Mouse (Mus musculus): ENCODE data around the gene Znhit1. TPM values are rescaled to one million over a fixed set of nuclear protein-coding genes. Genes with fewer than 3 reads are reported as not detected.
A peak's percentile ranks its signal among the peaks of the same experiment; 100 is the strongest.

Znhit1 gene
- polyA plus RNA-seq, 1 experiment from 2014 or later = 113 TPM

GRCm38 (mm10) chr5:137015913-137016312, 28.1 kb upstream of the Znhit1 start:
- no peak for DNase-seq (ENCODE audit: low spot score)
- H3K27ac ChIP-seq = no peak overlapping the region
- 0 out of 2 replicates have a peak, but pooled peaks cover 2% of the 10 kb centered on the region for H3K9me3 ChIP-seq
- 86% methylated on average over 3 of the region's 3 CpGs for WGBS
- H3K27me3 ChIP-seq (ENCODE audit: insufficient read depth, poor library complexity, severe bottlenecking) = no peaks in the 10 kb centered on the region
- H3K36me3 ChIP-seq = no peaks in the 10 kb centered on the region
- H3K4me3 ChIP-seq = no peak overlapping the region
- no peaks in the 10 kb centered on the region for H3K4me1 ChIP-seq (replicated peaks)

GRCm38 (mm10) chr5:137012401-137012950, 24.7 kb upstream of the Znhit1 start:
- Histone ChIP-seq H3K4me1 (replicated peaks) (no peaks in the 10 kb centered on the region), H3K27me3 (ENCODE audit: insufficient read depth, poor library complexity, severe bottlenecking) (peaks cover 5% of the 10 kb centered on the region; the same call in 1 of the 2 replicates), H3K36me3 (no peaks in the 10 kb centered on the region), H3K4me3 (no peak overlapping the region), H3K27ac (no peak overlapping the region), H3K9me3 (0 out of 2 replicates have a peak, but pooled peaks cover 2% of the 10 kb centered on the region)
- WGBS = 80% methylated on average over 15 of the region's 15 CpGs
- DNase-seq (ENCODE audit: low spot score) = no peak

- Histone ChIP-seq H3K27me3 (ENCODE audit: insufficient read depth, poor library complexity, severe bottlenecking) (peaks cover 5% of the 10 kb centered on the region; the same call in 1 of the 2 replicates), H3K4me1 (replicated peaks) (no peaks in the 10 kb centered on the region), H3K27ac (no peak overlapping the region), H3K4me3 (no peak overlapping the region), H3K36me3 (no peaks in the 10 kb centered on the region), H3K9me3 (0 out of 2 replicates have a peak, but pooled peaks cover 2% of the 10 kb centered on the region)
- peak; percentile 64 for DNase-seq (ENCODE audit: low spot score)
- 35% methylated on average over 3 of the region's 3 CpGs for WGBS
Measured at GRCm38 (mm10) chr5:137009988-137010387, 22.2 kb upstream of the Znhit1 start.

- no peak for DNase-seq (ENCODE audit: low spot score)
- H3K4me3 ChIP-seq = no peak overlapping the region
- H3K4me1 ChIP-seq (replicated peaks) = no peaks in the 10 kb centered on the region
- peaks cover 5% of the 10 kb centered on the region; the same call in 1 of the 2 replicates for H3K27me3 ChIP-seq (ENCODE audit: insufficient read depth, poor library complexity, severe bottlenecking)
- 67% methylated on average over 8 of the region's 8 CpGs for WGBS
- no peaks in the 10 kb centered on the region for H3K9me3 ChIP-seq
- no peaks in the 10 kb centered on the region for H3K36me3 ChIP-seq
- H3K27ac ChIP-seq = no peak overlapping the region
Measured at GRCm38 (mm10) chr5:137007276-137007675, 19.5 kb upstream of the Znhit1 start.

GRCm38 (mm10) chr5:137000612-137001011, 12.8 kb upstream of the Znhit1 start:
- Histone ChIP-seq H3K27ac (no peak overlapping the region), H3K4me1 (replicated peaks) (peaks cover 17% of the 10 kb centered on the region), H3K4me3 (no peak overlapping the region), H3K9me3 (no peaks in the 10 kb centered on the region), H3K27me3 (ENCODE audit: insufficient read depth, poor library complexity, severe bottlenecking) (no peaks in the 10 kb centered on the region), H3K36me3 (peaks cover 12% of the 10 kb centered on the region)
- WGBS = 77% methylated on average over 2 of the region's 2 CpGs
- peak; percentile 37 for DNase-seq (ENCODE audit: low spot score)

- no peak for DNase-seq (ENCODE audit: low spot score)
- Histone ChIP-seq H3K36me3 (peaks cover 23% of the 10 kb centered on the region), H3K9me3 (no peaks in the 10 kb centered on the region), H3K27ac (no peak overlapping the region), H3K4me3 (no peak overlapping the region), H3K4me1 (replicated peaks) (peaks cover 17% of the 10 kb centered on the region), H3K27me3 (ENCODE audit: insufficient read depth, poor library complexity, severe bottlenecking) (no peaks in the 10 kb centered on the region)
- WGBS = 68% methylated on average over 5 of the region's 5 CpGs
Measured at GRCm38 (mm10) chr5:136999449-136999848, 11.6 kb upstream of the Znhit1 start.

GRCm38 (mm10) chr5:136989801-136990200, 2.0 kb upstream of the Znhit1 start:
- 90% methylated on average over 6 of the region's 6 CpGs for WGBS
- no peak overlapping the region for H3K4me3 ChIP-seq
- peaks cover 65% of the 10 kb centered on the region for H3K36me3 ChIP-seq
- no peak overlapping the region for H3K27ac ChIP-seq
- H3K27me3 ChIP-seq (ENCODE audit: insufficient read depth, poor library complexity, severe bottlenecking) = no peaks in the 10 kb centered on the region
- peaks cover 25% of the 10 kb centered on the region for H3K4me1 ChIP-seq (replicated peaks)
- H3K9me3 ChIP-seq = no peaks in the 10 kb centered on the region
- DNase-seq (ENCODE audit: low spot score) = no peak

- WGBS = 86% methylated on average over 7 of the region's 7 CpGs
- peaks cover 56% of the 10 kb centered on the region for H3K36me3 ChIP-seq
- H3K4me1 ChIP-seq (replicated peaks) = peaks cover 25% of the 10 kb centered on the region
- no peaks in the 10 kb centered on the region for H3K9me3 ChIP-seq
- H3K27me3 ChIP-seq (ENCODE audit: insufficient read depth, poor library complexity, severe bottlenecking) = no peaks in the 10 kb centered on the region
- peak overlapping the region; percentile 100 for H3K27ac ChIP-seq
- H3K4me3 ChIP-seq = peak overlapping the region; percentile 94
- no peak for DNase-seq (ENCODE audit: low spot score)
Measured at GRCm38 (mm10) chr5:136988420-136988819, 599 bp upstream of the Znhit1 start.

- Histone ChIP-seq H3K27ac (peak overlapping the region; percentile 100), H3K4me3 (peak overlapping the region; percentile 94), H3K36me3 (peaks cover 47% of the 10 kb centered on the region), H3K4me1 (replicated peaks) (peaks cover 25% of the 10 kb centered on the region), H3K27me3 (ENCODE audit: insufficient read depth, poor library complexity, severe bottlenecking) (no peaks in the 10 kb centered on the region), H3K9me3 (no peaks in the 10 kb centered on the region)
- DNase-seq (ENCODE audit: low spot score) = peak; percentile 83
- WGBS = under 1% methylated on average over 67 of the region's 67 CpGs
Measured at GRCm38 (mm10) chr5:136987138-136987933, 485 bp downstream of the Znhit1 start.

GRCm38 (mm10) chr5:136986695-136987137, 1.1 kb downstream of the Znhit1 start, which contains the start of gene Plod3:
Gene Plod3 (plus strand): TSS chr5:136987019.
- peaks cover 25% of the 10 kb centered on the region for H3K4me1 ChIP-seq (replicated peaks)
- peak; percentile 96 for DNase-seq (ENCODE audit: low spot score)
- H3K9me3 ChIP-seq = no peaks in the 10 kb centered on the region
- peak within 1 kb of the TSS; percentile 94 for H3K4me3 ChIP-seq
- no peaks in the 10 kb centered on the region for H3K27me3 ChIP-seq (ENCODE audit: insufficient read depth, poor library complexity, severe bottlenecking)
- WGBS = under 1% methylated on average over 26 of the region's 26 CpGs
- peaks cover 47% of the 10 kb centered on the region for H3K36me3 ChIP-seq
- peak within 1 kb of the TSS; percentile 100 for H3K27ac ChIP-seq

- Histone ChIP-seq H3K27ac (no peak overlapping the region), H3K27me3 (ENCODE audit: insufficient read depth, poor library complexity, severe bottlenecking) (no peaks in the 10 kb centered on the region), H3K36me3 (peaks cover 44% of the 10 kb centered on the region), H3K4me3 (no peak overlapping the region), H3K9me3 (no peaks in the 10 kb centered on the region), H3K4me1 (replicated peaks) (peaks cover 25% of the 10 kb centered on the region)
- no peak for DNase-seq (ENCODE audit: low spot score)
- 58% methylated on average over 14 of the region's 14 CpGs for WGBS
Measured at GRCm38 (mm10) chr5:136984828-136985227, 3.0 kb downstream of the Znhit1 start.

- DNase-seq (ENCODE audit: low spot score) = peak; percentile 51
- no peak overlapping the region for H3K4me3 ChIP-seq
Measured at GRCm38 (mm10) chr5:136982338-136982930, 5.4 kb downstream of the Znhit1 start.

GRCm38 (mm10) chr5:136980974-136981373, 6.8 kb downstream of the Znhit1 start:
- Histone ChIP-seq H3K4me1 (replicated peaks) (peaks cover 4% of the 10 kb centered on the region), H3K27ac (no peak overlapping the region), H3K4me3 (no peak overlapping the region), H3K9me3 (no peaks in the 10 kb centered on the region), H3K27me3 (ENCODE audit: insufficient read depth, poor library complexity, severe bottlenecking) (no peaks in the 10 kb centered on the region), H3K36me3 (peaks cover 29% of the 10 kb centered on the region)
- no peak for DNase-seq (ENCODE audit: low spot score)
- WGBS = 90% methylated on average over 8 of the region's 8 CpGs

More at GRCm38 (mm10) chr5:136982338-136982930, 5.4 kb downstream of the Znhit1 start:
- Histone ChIP-seq H3K9me3 (no peaks in the 10 kb centered on the region), H3K4me1 (replicated peaks) (peaks cover 9% of the 10 kb centered on the region), H3K27me3 (ENCODE audit: insufficient read depth, poor library complexity, severe bottlenecking) (no peaks in the 10 kb centered on the region), H3K36me3 (peaks cover 29% of the 10 kb centered on the region), H3K27ac (no peak overlapping the region)
- 51% methylated on average over 16 of the region's 16 CpGs for WGBS
